Mouse (Mus musculus): ENCODE results near the gene Rag1. TPM values are rescaled to one million over a fixed set of nuclear protein-coding genes. Genes with fewer than 3 reads are reported as not detected.

The Rag1 gene
- total and polyA plus RNA-seq, 2 experiments from 2014 or later: 0.03 to 0.04 TPM

- Histone ChIP-seq H3K9ac (replicated peaks; ENCODE audit: low read depth, low read length) (no peak overlapping the region), H3K27me3 (ENCODE audit: control insufficient read depth, insufficient read depth, low read length) (no peaks in the 10 kb centered on the region), H3K4me3 (ENCODE audit: low read depth, low read length) (no peak overlapping the region), H3K9me3 (replicated peaks; ENCODE audit: control insufficient read depth, low read length) (no peaks in the 10 kb centered on the region), H3K27ac (ENCODE audit: low read depth) (no peak overlapping the region), H3K4me1 (ENCODE audit: control insufficient read depth, insufficient read depth) (no peaks in the 10 kb centered on the region), H3K36me3 (replicated peaks; ENCODE audit: control insufficient read depth, insufficient read depth, low read length) (no peaks in the 10 kb centered on the region), H3K4me2 (ENCODE audit: low read depth, low read length) (no peak overlapping the region)
- no peak for TF ChIP-seq EP300 (IDR thresholded peaks at IDR 0.05; ENCODE audit: low read depth)
- no peak for TF ChIP-seq CTCF (IDR thresholded peaks at IDR 0.05; ENCODE audit: low read depth)
- no peak for DNase-seq (ENCODE audit: low spot score)
- no peak for ATAC-seq (ENCODE audit: insufficient read depth, low read depth)
- WGBS: 87% methylated on average over 2 of the region's 2 CpGs
Measured at GRCm38 (mm10) chr2:101623042-101623441, 26.3 kb downstream of the Rag1 start.

- no peak for TF ChIP-seq EP300 (IDR thresholded peaks at IDR 0.05; ENCODE audit: low read depth)
- TF ChIP-seq CTCF (IDR thresholded peaks at IDR 0.05; ENCODE audit: low read depth): no peak
- DNase-seq (ENCODE audit: low spot score) (no peak), ATAC-seq (ENCODE audit: insufficient read depth, low read depth) (no peak)
- Histone ChIP-seq H3K27me3 (ENCODE audit: control insufficient read depth, insufficient read depth, low read length) (no peaks in the 10 kb centered on the region), H3K4me2 (ENCODE audit: low read depth, low read length) (no peak overlapping the region), H3K4me3 (ENCODE audit: low read depth, low read length) (no peak overlapping the region), H3K4me1 (ENCODE audit: control insufficient read depth, insufficient read depth) (no peaks in the 10 kb centered on the region), H3K9ac (replicated peaks; ENCODE audit: low read depth, low read length) (no peak overlapping the region), H3K9me3 (replicated peaks; ENCODE audit: control insufficient read depth, low read length) (no peaks in the 10 kb centered on the region), H3K27ac (ENCODE audit: low read depth) (no peak overlapping the region), H3K36me3 (replicated peaks; ENCODE audit: control insufficient read depth, insufficient read depth, low read length) (no peaks in the 10 kb centered on the region)
- WGBS: 57% methylated on average over 7 of the region's 7 CpGs
Measured at GRCm38 (mm10) chr2:101621611-101622010, 27.7 kb downstream of the Rag1 start.

DNA sequence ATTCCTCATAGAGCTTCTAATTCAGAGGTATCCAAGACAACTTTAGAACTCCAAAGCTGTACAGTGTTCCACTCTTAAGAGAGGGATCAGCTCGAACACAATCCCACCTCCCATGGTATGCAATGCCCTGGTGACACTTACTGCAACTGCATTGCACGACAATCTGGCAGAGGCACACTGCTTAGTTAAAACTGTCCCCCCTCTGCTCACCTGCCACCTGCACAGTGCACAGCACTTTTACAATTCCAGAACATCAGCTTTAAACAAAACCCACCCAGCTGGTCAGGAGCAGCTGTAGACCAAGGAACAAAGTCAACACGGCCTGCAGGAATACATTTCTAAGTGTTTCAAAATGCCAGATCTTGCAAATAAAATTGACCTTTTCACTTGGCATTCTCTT is 28.4 kb downstream of the Rag1 start:
- Histone ChIP-seq H3K4me1 (ENCODE audit: control insufficient read depth, insufficient read depth) (no peaks in the 10 kb centered on the region), H3K27me3 (ENCODE audit: control insufficient read depth, insufficient read depth, low read length) (no peaks in the 10 kb centered on the region), H3K36me3 (replicated peaks; ENCODE audit: control insufficient read depth, insufficient read depth, low read length) (no peaks in the 10 kb centered on the region), H3K9ac (replicated peaks; ENCODE audit: low read depth, low read length) (no peak overlapping the region), H3K4me3 (ENCODE audit: low read depth, low read length) (no peak overlapping the region), H3K4me2 (ENCODE audit: low read depth, low read length) (no peak overlapping the region), H3K9me3 (replicated peaks; ENCODE audit: control insufficient read depth, low read length) (no peaks in the 10 kb centered on the region), H3K27ac (ENCODE audit: low read depth) (peak overlapping the region; percentile 20; the same call in 1 of the 2 replicates)
- DNase-seq (ENCODE audit: low spot score) (no peak), ATAC-seq (ENCODE audit: insufficient read depth, low read depth) (no peak)
- no peak for TF ChIP-seq EP300 (IDR thresholded peaks at IDR 0.05; ENCODE audit: low read depth)
- no peak for TF ChIP-seq CTCF (IDR thresholded peaks at IDR 0.05; ENCODE audit: low read depth)
- 64% methylated on average over 3 of the region's 3 CpGs for WGBS

- WGBS: 75% methylated on average over 4 of the region's 4 CpGs
Measured at GRCm38 (mm10) chr2:101618373-101618772, 30.9 kb downstream of the Rag1 start.

DNA sequence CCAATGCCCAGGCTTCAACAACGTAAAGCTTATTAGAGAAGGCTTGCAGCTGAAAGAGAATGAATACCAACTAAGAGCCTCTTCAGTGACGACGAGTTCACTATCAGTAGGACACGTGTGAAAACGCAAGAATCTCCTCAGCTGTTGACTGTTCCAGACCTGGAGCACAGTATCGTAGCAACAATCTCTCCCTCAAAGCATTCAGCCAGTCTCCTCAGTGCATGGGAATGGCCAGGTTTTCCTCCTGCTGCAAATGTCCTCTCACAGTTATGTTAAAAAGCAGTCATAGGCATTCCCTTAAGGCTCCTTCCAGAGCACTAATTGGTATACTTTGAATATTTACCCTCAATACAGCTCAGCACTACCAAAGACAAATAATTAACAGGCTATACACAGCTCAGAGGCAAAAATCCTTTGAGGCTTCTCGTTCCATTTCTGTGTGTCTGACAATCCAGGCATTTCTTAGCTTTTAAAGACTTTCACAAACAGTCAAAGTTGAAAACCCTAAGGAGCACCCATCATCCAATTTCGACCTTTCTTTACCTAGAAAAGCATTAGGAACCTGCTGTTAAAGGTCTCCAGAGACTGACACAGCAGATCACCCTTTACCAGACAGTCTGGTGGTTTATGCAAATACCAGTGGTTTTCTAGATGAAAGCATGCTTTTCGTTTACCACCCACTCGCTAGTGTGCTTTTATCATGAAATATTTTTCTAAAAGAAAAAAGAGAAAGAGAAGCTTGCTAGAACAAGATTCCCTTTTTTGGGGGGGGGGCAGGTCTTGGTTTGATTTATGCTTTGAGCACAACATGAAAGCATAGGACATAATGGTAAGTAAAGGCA is 33.6 kb downstream of the Rag1 start:
- H3K27ac ChIP-seq (ENCODE audit: low read depth): no peak overlapping the region
- no peak overlapping the region for H3K4me3 ChIP-seq (ENCODE audit: low read depth, low read length)
- H3K9me3 ChIP-seq (replicated peaks; ENCODE audit: control insufficient read depth, low read length): no peaks in the 10 kb centered on the region
- 51% methylated on average over 10 of the region's 10 CpGs for WGBS
- H3K36me3 ChIP-seq (replicated peaks; ENCODE audit: control insufficient read depth, insufficient read depth, low read length): no peaks in the 10 kb centered on the region
- H3K4me1 ChIP-seq (ENCODE audit: control insufficient read depth, insufficient read depth): 0 out of 2 replicates have a peak, but pooled peaks cover 6% of the 10 kb centered on the region
- no peak for ATAC-seq (ENCODE audit: insufficient read depth, low read depth)
- no peak overlapping the region for H3K4me2 ChIP-seq (ENCODE audit: low read depth, low read length)
- H3K9ac ChIP-seq (replicated peaks; ENCODE audit: low read depth, low read length): no peak overlapping the region
- peak; percentile 20 for DNase-seq (ENCODE audit: low spot score)
- H3K27me3 ChIP-seq (ENCODE audit: control insufficient read depth, insufficient read depth, low read length): no peaks in the 10 kb centered on the region
- TF ChIP-seq CTCF (IDR thresholded peaks at IDR 0.05; ENCODE audit: low read depth): no peak
- TF ChIP-seq EP300 (IDR thresholded peaks at IDR 0.05; ENCODE audit: low read depth): no peak

More at GRCm38 (mm10) chr2:101618373-101618772, 30.9 kb downstream of the Rag1 start:
- ATAC-seq (ENCODE audit: insufficient read depth, low read depth) (no peak), DNase-seq (ENCODE audit: low spot score) (no peak)
- H3K9me3 ChIP-seq (replicated peaks; ENCODE audit: control insufficient read depth, low read length): no peaks in the 10 kb centered on the region
- H3K4me2 ChIP-seq (ENCODE audit: low read depth, low read length): no peak overlapping the region
- no peaks in the 10 kb centered on the region for H3K4me1 ChIP-seq (ENCODE audit: control insufficient read depth, insufficient read depth)
- no peak overlapping the region for H3K27ac ChIP-seq (ENCODE audit: low read depth)
- no peak for TF ChIP-seq CTCF (IDR thresholded peaks at IDR 0.05; ENCODE audit: low read depth)
- TF ChIP-seq EP300 (IDR thresholded peaks at IDR 0.05; ENCODE audit: low read depth): no peak
- H3K4me3 ChIP-seq (ENCODE audit: low read depth, low read length): no peak overlapping the region
- H3K36me3 ChIP-seq (replicated peaks; ENCODE audit: control insufficient read depth, insufficient read depth, low read length): no peaks in the 10 kb centered on the region
- H3K27me3 ChIP-seq (ENCODE audit: control insufficient read depth, insufficient read depth, low read length): no peaks in the 10 kb centered on the region
- no peak overlapping the region for H3K9ac ChIP-seq (replicated peaks; ENCODE audit: low read depth, low read length)

All from heart, postnatal 0 days (tissue).